ENCODE assay signal across 13 mouse cellular contexts in the genomic region with DNA sequence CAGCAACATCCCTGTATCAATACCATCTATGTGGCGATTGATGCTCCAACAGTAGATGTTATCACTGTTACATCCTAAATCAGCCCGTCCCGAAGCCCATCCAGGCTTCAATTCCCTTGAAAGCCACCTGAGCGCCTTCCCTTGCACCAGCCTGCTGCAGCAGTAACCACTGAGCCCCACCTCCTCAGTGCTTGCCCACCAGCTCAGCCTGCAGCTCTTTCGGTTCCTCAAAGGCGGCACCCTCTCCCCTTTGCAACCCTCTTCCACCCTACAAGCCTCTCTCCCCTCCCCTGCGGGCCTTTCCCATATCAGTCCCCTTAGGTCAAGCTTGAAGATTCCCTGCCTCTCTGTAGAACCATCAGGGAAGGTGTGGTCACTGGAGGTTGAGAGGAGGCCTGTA. TPM values are rescaled to one million over a fixed set of nuclear protein-coding genes. Genes with fewer than 3 reads are reported as not detected.
"Had no signal": no experiment of that assay in that cellular context is flagged by ENCODE, and none has a peak within 500 bp of the region (broad histone marks: within the 10 kb centered on the region; RNA-seq: fewer than 3 reads in every experiment).

No protein-coding gene starts in this region.

- H3K27me3 ChIP-seq: limb, embryonic 13.5 days; midbrain, embryonic 12.5 days; neural tube, embryonic 15.5 days had no signal

- H3K36me3 ChIP-seq: limb, embryonic 13.5 days; midbrain, embryonic 12.5 days; neural tube, embryonic 15.5 days had no signal

- H3K27ac ChIP-seq: limb, embryonic 13.5 days; liver, embryonic 14.5 days; midbrain, embryonic 12.5 days; neural tube, embryonic 15.5 days had no signal

- H3K4me3 ChIP-seq: limb, embryonic 13.5 days; midbrain, embryonic 12.5 days; myocyte; neural tube, embryonic 15.5 days had no signal

- H3K9ac ChIP-seq: limb, embryonic 13.5 days; liver, embryonic 14.5 days; midbrain, embryonic 12.5 days; neural tube, embryonic 15.5 days had no signal

- H3K4me2 ChIP-seq: limb, embryonic 13.5 days; midbrain, embryonic 12.5 days; neural tube, embryonic 15.5 days had no signal

- DNase-seq: kidney, adult 8-10 months; layer of hippocampus, adult 9-11 months; left cerebral cortex, postnatal 4 days; lung, adult 18-20 months; thymus, adult 2 months; thymus, postnatal 25 days had no signal

- H3K9me3 ChIP-seq: limb, embryonic 13.5 days; midbrain, embryonic 12.5 days; neural tube, embryonic 15.5 days had no signal

- ATAC-seq: intestine, postnatal 0 days had no signal

RNA-seq across cellular contexts. Expression of a gene that starts 20.9 kb away (rescaled TPM):
- polyA plus RNA-seq: neural tube, embryonic 11.5 days had no signal
